23 mouse cellular contexts compared by ENCODE assay signal in genomic region chr10:117598266-117598950, GRCm38 (mm10). TPM values are rescaled to one million over a fixed set of nuclear protein-coding genes. Genes with fewer than 3 reads are reported as not detected.
DNase-seq lines count a peak whose midpoint lies in the region; ATAC-seq and TF ChIP-seq lines count a peak whose summit lies in the region.
"Had no signal": no experiment of that assay in that cellular context is flagged by ENCODE, and none has a peak within 500 bp of the region (broad histone marks: within the 10 kb centered on the region; RNA-seq: fewer than 3 reads in every experiment).

No protein-coding gene starts in this region.

- H3K4me3 ChIP-seq in midbrain, postnatal 0 days (ENCODE audit: low read depth, low read length), result no peak overlapping the region

- no peaks in the 10 kb centered on the region for H3K36me3 ChIP-seq in midbrain, postnatal 0 days (ENCODE audit: insufficient read depth, low read length)
- H3K36me3 ChIP-seq: G1E had no signal

- TF ChIP-seq CTCF in midbrain, postnatal 0 days (IDR thresholded peaks at IDR 0.05), result no peak

- no peak overlapping the region for H3K9ac ChIP-seq in midbrain, postnatal 0 days (replicated peaks; ENCODE audit: low read length, poor library complexity, severe bottlenecking)

- no peak overlapping the region for H3K27ac ChIP-seq in midbrain, postnatal 0 days (ENCODE audit: low read depth, low read length)

- no peaks in the 10 kb centered on the region for H3K4me1 ChIP-seq in midbrain, postnatal 0 days (ENCODE audit: insufficient read depth, low read length)

- no peaks in the 10 kb centered on the region for H3K9me3 ChIP-seq in midbrain, postnatal 0 days (ENCODE audit: low read length)
- H3K9me3 ChIP-seq: G1E had no signal

- no peaks in the 10 kb centered on the region for H3K27me3 ChIP-seq in midbrain, postnatal 0 days (ENCODE audit: insufficient read depth, low read length)
- H3K27me3 ChIP-seq: CH12.LX, Patski had no signal

- DNase-seq in cerebellum, adult 9-10 months, result no peak
- DNase-seq in 3T3-L1 (ENCODE audit: low read depth, low spot score) (peak; percentile 94), adipocyte (ENCODE audit: low spot score) (peak; percentile 93)
- no peak for DNase-seq in frontal cortex, postnatal 10 days (ENCODE audit: low spot score in 2 of 2)
- no peak for DNase-seq in midbrain, postnatal 0 days (ENCODE audit: low spot score)
- DNase-seq: adrenal gland, adult 2 months; adrenal gland, adult 8-10 months; adrenal gland, postnatal 10 days; adrenal gland, postnatal 14 days; adrenal gland, postnatal 25 days; adrenal gland, postnatal 36 days; cerebellum, adult 11 months; cerebellum, adult 11-12 months; cerebellum, adult 18-20 months; cerebellum, adult 2 months; cerebellum, adult 8-10 months; cerebellum, adult 9-11 months had no signal

- 88% methylated on average over 10 of the region's 10 CpGs for WGBS in midbrain, postnatal 0 days

- ATAC-seq in cerebellum, adult (ENCODE audit: insufficient number of reproducible peaks, low FRiP score, low TSS enrichment), result 0 out of 2 replicates have a peak, but pooled peaks have one; percentile 26
- ATAC-seq in midbrain, postnatal 0 days (ENCODE audit: low FRiP score), result no peak
- ATAC-seq: activated CD4-positive, CD25-positive, alpha-beta regulatory T cell, adult 4 months; CD4-positive, CD25-positive, alpha-beta regulatory T cell, adult 4 months; Patski had no signal

- no peak overlapping the region for H3K4me2 ChIP-seq in midbrain, postnatal 0 days (ENCODE audit: low read depth, low read length, poor library complexity, severe bottlenecking)

RNA-seq across cellular contexts. Expression of gene Cpm, which starts 30.9 kb away (rescaled TPM):
- 3.9 TPM in 2 replicates for total RNA-seq in midbrain, postnatal 0 days (2014; rRNA removed)
- 4.8 and 7.9 TPM in 2 replicates for polyA plus RNA-seq in midbrain, postnatal 0 days (2015; fragmentation: Nextera tagmentation; extraction: Ambion mirVana)
- polyA plus RNA-seq: G1E had no signal

Comparison
In these comparisons a context has a peak if more than half of its experiments do, and no peak if none do; other contexts are left out.
1. DNase-seq: peak in 3T3-L1 (single experiment) and adipocyte (single experiment); none in cerebellum, adult 9-10 months (single experiment), frontal cortex, postnatal 10 days (0 of 2) and midbrain, postnatal 0 days (single experiment).